31 mouse cellular contexts compared by ENCODE assay signal in the genomic region with DNA sequence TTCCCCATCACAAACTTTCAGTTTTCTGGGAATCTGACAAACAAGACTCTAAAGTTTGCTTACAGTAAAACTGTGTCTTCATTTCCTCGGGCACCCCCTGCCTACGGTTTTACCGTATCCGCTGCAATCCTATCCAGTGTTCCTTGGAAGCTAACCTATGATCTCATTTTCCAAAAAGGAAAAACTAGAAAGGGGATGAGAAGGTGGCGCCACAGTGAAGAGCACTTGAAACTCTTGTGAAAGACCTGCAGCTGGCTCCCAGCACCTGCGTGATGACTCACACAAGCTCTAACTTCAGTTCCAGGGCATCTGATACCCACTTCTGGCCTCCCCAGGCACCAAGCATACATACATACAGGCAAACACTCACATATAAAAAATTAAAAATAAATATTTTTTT. TPM values are rescaled to one million over a fixed set of nuclear protein-coding genes. Genes with fewer than 3 reads are reported as not detected.
DNase-seq lines count a peak whose midpoint lies in the region; ATAC-seq and TF ChIP-seq lines count a peak whose summit lies in the region.
"Had no signal": no experiment of that assay in that cellular context is flagged by ENCODE, and none has a peak within 500 bp of the region (broad histone marks: within the 10 kb centered on the region; RNA-seq: fewer than 3 reads in every experiment).

No protein-coding gene starts in this region.

- TF ChIP-seq EP300 in heart, postnatal 0 days (IDR thresholded peaks at IDR 0.05; ENCODE audit: low read depth) = no peak
- TF ChIP-seq EP300 in heart, adult 2 months (IDR thresholded peaks at IDR 0.05; ENCODE audit: insufficient read depth, low read depth, low read length) = no peak

- H3K79me2 ChIP-seq in heart, adult 2 months (replicated peaks; ENCODE audit: control insufficient read depth, insufficient read depth, low read length) = no peaks in the 10 kb centered on the region

- no peaks in the 10 kb centered on the region for H3K9me3 ChIP-seq in heart, postnatal 0 days (replicated peaks; ENCODE audit: control insufficient read depth, low read length)
- H3K9me3 ChIP-seq: forebrain, embryonic 10.5 days; hindbrain, embryonic 10.5 days; kidney, embryonic 15.5 days; limb, embryonic 15.5 days had no signal

- no peak for ATAC-seq in heart, postnatal 0 days (ENCODE audit: insufficient read depth, low read depth)
- no peak for ATAC-seq in cerebellum, adult (ENCODE audit: insufficient number of reproducible peaks, low FRiP score, low TSS enrichment)
- ATAC-seq: CD4-positive, CD25-positive, alpha-beta regulatory T cell, adult 4 months; forebrain, embryonic 16.5 days; intestine, postnatal 0 days had no signal

- peak; percentile 1 for DNase-seq in gastrocnemius, postnatal 25 days
- DNase-seq in gastrocnemius, postnatal 36 days = no peak
- DNase-seq in heart, postnatal 0 days (ENCODE audit: low spot score) = no peak
- DNase-seq in heart, adult 2 months = no peak
- peak; percentile 31 for DNase-seq in lung, adult 2 months
- DNase-seq in lung, postnatal 14 days = peak; percentile 34
- DNase-seq in right cerebral cortex, postnatal 10 days (ENCODE audit: low spot score in 2 of 2) = no peak
- DNase-seq: adrenal gland, postnatal 25 days; cerebellum, adult 11 months; cerebellum, adult 9-11 months; gastrocnemius, postnatal 10 days; kidney, postnatal 4 days; layer of hippocampus, adult 9-11 months; left cerebral cortex, postnatal 4 days; thymus, postnatal 36 days had no signal

- TF ChIP-seq POLR2A in heart, adult 2 months (IDR thresholded peaks at IDR 0.05; ENCODE audit: insufficient read depth, low read depth, low read length) = no peak
- TF ChIP-seq POLR2A in lung, adult 2 months (IDR thresholded peaks at IDR 0.05; ENCODE audit: borderline replicate concordance, extremely low read depth, low read depth, low read length) = no peak

- H3K4me1 ChIP-seq in heart, postnatal 0 days (ENCODE audit: control insufficient read depth, insufficient read depth) = peaks cover 4% of the 10 kb centered on the region; the same call in 1 of the 2 replicates
- no peaks in the 10 kb centered on the region for H3K4me1 ChIP-seq in heart, adult 2 months (ENCODE audit: control insufficient read depth, insufficient read depth, low read length)
- peaks cover 2% of the 10 kb centered on the region for H3K4me1 ChIP-seq in lung, adult 2 months (ENCODE audit: control insufficient read depth, insufficient read depth, low read length)
- H3K4me1 ChIP-seq: hindbrain, embryonic 10.5 days; kidney, embryonic 15.5 days had no signal

- no peak overlapping the region for H3K9ac ChIP-seq in heart, postnatal 0 days (replicated peaks; ENCODE audit: low read depth, low read length)
- no peak overlapping the region for H3K9ac ChIP-seq in heart, adult 2 months (ENCODE audit: low read depth, low read length)
- H3K9ac ChIP-seq: kidney, embryonic 15.5 days; limb, embryonic 15.5 days; liver, embryonic 14.5 days had no signal

- no peak overlapping the region for H3K4me2 ChIP-seq in heart, postnatal 0 days (ENCODE audit: low read depth, low read length)
- H3K4me2 ChIP-seq: kidney, embryonic 15.5 days; limb, embryonic 15.5 days; midbrain, embryonic 11.5 days had no signal

- TF ChIP-seq CTCF in heart, postnatal 0 days (IDR thresholded peaks at IDR 0.05; ENCODE audit: low read depth) = no peak
- TF ChIP-seq CTCF in heart, adult 2 months (IDR thresholded peaks at IDR 0.05) = no peak
- no peak for TF ChIP-seq CTCF in lung, adult 2 months (IDR thresholded peaks at IDR 0.05; ENCODE audit: insufficient read depth, low read length)

- H3K36me3 ChIP-seq in heart, postnatal 0 days (replicated peaks; ENCODE audit: control insufficient read depth, insufficient read depth, low read length) = no peaks in the 10 kb centered on the region
- H3K36me3 ChIP-seq in heart, adult 2 months (ENCODE audit: control insufficient read depth, insufficient read depth, low read length) = no peaks in the 10 kb centered on the region
- H3K36me3 ChIP-seq: forebrain, embryonic 10.5 days; hindbrain, embryonic 10.5 days; kidney, embryonic 15.5 days; limb, embryonic 15.5 days had no signal

- intact Hi-C loops in gastrocnemius, postnatal 36 days (cut with DNase I) = no loop called here
- intact Hi-C loops in heart, adult 2 months (cut with DNase I) = no loop called here

- H3K27me3 ChIP-seq in heart, postnatal 0 days (ENCODE audit: control insufficient read depth, insufficient read depth, low read length) = no peaks in the 10 kb centered on the region
- H3K27me3 ChIP-seq in heart, adult 2 months (ENCODE audit: control insufficient read depth, insufficient read depth, low read length) = no peaks in the 10 kb centered on the region
- H3K27me3 ChIP-seq: kidney, embryonic 15.5 days; limb, embryonic 15.5 days had no signal

- no peak overlapping the region for H3K4me3 ChIP-seq in heart, postnatal 0 days (ENCODE audit: low read depth, low read length)
- H3K4me3 ChIP-seq in heart, adult 2 months = no peak overlapping the region
- no peak overlapping the region for H3K4me3 ChIP-seq in lung, adult 2 months (replicated peaks; ENCODE audit: extremely low read depth, low read depth, low read length)
- H3K4me3 ChIP-seq: forebrain, embryonic 10.5 days; hindbrain, embryonic 10.5 days; kidney, embryonic 15.5 days; limb, embryonic 15.5 days had no signal

- WGBS in heart, postnatal 0 days = 79% methylated on average over 6 of the region's 6 CpGs
- WGBS in heart, adult 2 months = 54% methylated on average over 6 of the region's 6 CpGs
- 50% methylated on average over 6 of the region's 6 CpGs for WGBS in lung, adult 2 months

- peak overlapping the region; percentile 36; the same call in 1 of the 2 replicates for H3K27ac ChIP-seq in heart, postnatal 0 days (ENCODE audit: low read depth)
- H3K27ac ChIP-seq in heart, adult 2 months = no peak overlapping the region
- H3K27ac ChIP-seq: forebrain, embryonic 10.5 days; hindbrain, embryonic 10.5 days; kidney, embryonic 15.5 days; limb, embryonic 15.5 days; liver, embryonic 14.5 days had no signal

RNA-seq across cellular contexts. Expression of gene Bpifb1, which starts 5.3 kb away (rescaled TPM):
- not detected for total RNA-seq in gastrocnemius, postnatal 25 days (2021)
- not detected for total RNA-seq in gastrocnemius, postnatal 36 days (2021)
- 5.8 TPM in 1 of 2 replicates, not detected in the other for total RNA-seq in heart, postnatal 0 days (2014; rRNA removed; ENCODE audit: low replicate concordance)
- polyA plus RNA-seq in heart, postnatal 0 days (2015; fragmentation: Nextera tagmentation; extraction: Ambion mirVana) = 0.38 and 1.1 TPM in 2 replicates
- total RNA-seq in heart, adult 2 months (2021) = under 1 TPM in 1 of 2 experiments, not detected in 1; 0.14 TPM
- polyA plus RNA-seq in heart, adult 2 months (2012; rRNA removed) = 65.7 TPM in 1 of 2 replicates, not detected in the other
- polyA plus RNA-seq in lung, adult 2 months (2012; rRNA removed) = 103 and 136 TPM in 2 replicates
- total RNA-seq: adrenal gland, postnatal 25 days; common myeloid progenitor, adult 5-6 weeks; gastrocnemius, postnatal 10 days; megakaryocyte progenitor cell, adult 5-6 weeks had no signal
- polyA plus RNA-seq: CD4-positive, CD25-positive, alpha-beta regulatory T cell, adult 4 months; forebrain, embryonic 10.5 days; hindbrain, embryonic 10.5 days; midbrain, embryonic 11.5 days; neural tube, embryonic 14.5 days had no signal

RNA-seq across cellular contexts. Expression of gene Bpifa5, which starts 22.9 kb away (rescaled TPM):
- not detected for total RNA-seq in gastrocnemius, postnatal 25 days (2021)
- not detected for total RNA-seq in gastrocnemius, postnatal 36 days (2021)
- not detected in 2 replicates for total RNA-seq in heart, postnatal 0 days (2014; rRNA removed; ENCODE audit: low replicate concordance)
- not detected in 2 replicates for polyA plus RNA-seq in heart, postnatal 0 days (2015; fragmentation: Nextera tagmentation; extraction: Ambion mirVana)
- not detected for total RNA-seq in heart, adult 2 months (2021)
- not detected in 2 replicates for polyA plus RNA-seq in heart, adult 2 months (2012; rRNA removed)
- polyA plus RNA-seq in lung, adult 2 months (2012; rRNA removed) = 4.3 TPM in 1 of 2 replicates, not detected in the other
- total RNA-seq: adrenal gland, postnatal 25 days; common myeloid progenitor, adult 5-6 weeks; gastrocnemius, postnatal 10 days; left cerebral cortex, adult 18-20 months; left cerebral cortex, postnatal 4 days; megakaryocyte progenitor cell, adult 5-6 weeks; midbrain, postnatal 0 days had no signal
- polyA plus RNA-seq: CD4-positive, CD25-positive, alpha-beta regulatory T cell, adult 4 months; forebrain, embryonic 10.5 days; forebrain, embryonic 16.5 days; hindbrain, embryonic 10.5 days; intestine, postnatal 0 days; kidney, embryonic 15.5 days; limb, embryonic 15.5 days; liver, embryonic 14.5 days; midbrain, embryonic 11.5 days; midbrain, postnatal 0 days; neural tube, embryonic 14.5 days; testis, adult 2 months had no signal

RNA-seq across cellular contexts. Expression of gene Bpifb5, which starts 38.2 kb away (rescaled TPM):
- not detected for total RNA-seq in gastrocnemius, postnatal 25 days (2021)
- total RNA-seq in gastrocnemius, postnatal 36 days (2021) = not detected
- 1.2 TPM in 1 of 2 replicates, not detected in the other for total RNA-seq in heart, postnatal 0 days (2014; rRNA removed; ENCODE audit: low replicate concordance)
- polyA plus RNA-seq in heart, postnatal 0 days (2015; fragmentation: Nextera tagmentation; extraction: Ambion mirVana) = 0.18 and 0.37 TPM in 2 replicates
- not detected for total RNA-seq in heart, adult 2 months (2021)
- polyA plus RNA-seq in heart, adult 2 months (2012; rRNA removed) = 0.08 TPM in 1 of 2 replicates, not detected in the other
- polyA plus RNA-seq in lung, adult 2 months (2012; rRNA removed) = 7.2 and 9.0 TPM in 2 replicates
- total RNA-seq: adrenal gland, postnatal 25 days; common myeloid progenitor, adult 5-6 weeks; gastrocnemius, postnatal 10 days; left cerebral cortex, adult 18-20 months had no signal
- polyA plus RNA-seq: CD4-positive, CD25-positive, alpha-beta regulatory T cell, adult 4 months; liver, embryonic 14.5 days had no signal

RNA-seq across cellular contexts. Expression of gene Bpifa1, which starts 42.6 kb away (rescaled TPM):
- not detected for total RNA-seq in gastrocnemius, postnatal 25 days (2021)
- total RNA-seq in gastrocnemius, postnatal 36 days (2021) = not detected
- total RNA-seq in heart, postnatal 0 days (2014; rRNA removed; ENCODE audit: low replicate concordance) = not detected in 2 replicates
- polyA plus RNA-seq in heart, postnatal 0 days (2015; fragmentation: Nextera tagmentation; extraction: Ambion mirVana) = 0.66 TPM in 1 of 2 replicates, not detected in the other
- not detected for total RNA-seq in heart, adult 2 months (2021)
- 660 TPM in 1 of 2 replicates, not detected in the other for polyA plus RNA-seq in heart, adult 2 months (2012; rRNA removed)
- 295 and 710 TPM in 2 replicates for polyA plus RNA-seq in lung, adult 2 months (2012; rRNA removed)
- total RNA-seq: adrenal gland, postnatal 25 days; common myeloid progenitor, adult 5-6 weeks; gastrocnemius, postnatal 10 days; left cerebral cortex, adult 18-20 months; left cerebral cortex, postnatal 4 days; megakaryocyte progenitor cell, adult 5-6 weeks had no signal
- polyA plus RNA-seq: CD4-positive, CD25-positive, alpha-beta regulatory T cell, adult 4 months; forebrain, embryonic 10.5 days; forebrain, embryonic 16.5 days; intestine, postnatal 0 days; kidney, embryonic 15.5 days; limb, embryonic 15.5 days; midbrain, embryonic 11.5 days; neural tube, embryonic 14.5 days had no signal

RNA-seq across cellular contexts. Expression of gene Bpifa3, which starts 55.2 kb away (rescaled TPM):
- not detected for total RNA-seq in gastrocnemius, postnatal 25 days (2021)
- total RNA-seq in gastrocnemius, postnatal 36 days (2021) = not detected
- not detected in 2 replicates for total RNA-seq in heart, postnatal 0 days (2014; rRNA removed; ENCODE audit: low replicate concordance)
- polyA plus RNA-seq in heart, postnatal 0 days (2015; fragmentation: Nextera tagmentation; extraction: Ambion mirVana) = not detected in 2 replicates
- total RNA-seq in heart, adult 2 months (2021) = not detected
- polyA plus RNA-seq in heart, adult 2 months (2012; rRNA removed) = 0.20 TPM in 1 of 2 replicates, not detected in the other
- not detected in 2 replicates for polyA plus RNA-seq in lung, adult 2 months (2012; rRNA removed)
- total RNA-seq: adrenal gland, postnatal 25 days; common myeloid progenitor, adult 5-6 weeks; gastrocnemius, postnatal 10 days; left cerebral cortex, adult 18-20 months; left cerebral cortex, postnatal 4 days; megakaryocyte progenitor cell, adult 5-6 weeks; midbrain, postnatal 0 days had no signal
- polyA plus RNA-seq: CD4-positive, CD25-positive, alpha-beta regulatory T cell, adult 4 months; forebrain, embryonic 10.5 days; forebrain, embryonic 16.5 days; hindbrain, embryonic 10.5 days; intestine, postnatal 0 days; kidney, embryonic 15.5 days; limb, embryonic 15.5 days; liver, embryonic 14.5 days; midbrain, embryonic 11.5 days; midbrain, postnatal 0 days; neural tube, embryonic 14.5 days had no signal

Comparison
In these comparisons a context has a peak if more than half of its experiments do, and no peak if none do; other contexts are left out.
1. DNase-seq: peak in gastrocnemius, postnatal 25 days (single experiment), lung, adult 2 months (single experiment) and lung, postnatal 14 days (single experiment); none in gastrocnemius, postnatal 36 days (0 of 2), heart, postnatal 0 days (single experiment), heart, adult 2 months (0 of 2) and right cerebral cortex, postnatal 10 days (0 of 2).